Mouse (Mus musculus): ENCODE measurements around the gene Sympk. TPM values are rescaled to one million over a fixed set of nuclear protein-coding genes. Genes with fewer than 3 reads are reported as not detected.

Gene Sympk
- polyA plus RNA-seq, 1 experiment = 90.3 TPM

DNA sequence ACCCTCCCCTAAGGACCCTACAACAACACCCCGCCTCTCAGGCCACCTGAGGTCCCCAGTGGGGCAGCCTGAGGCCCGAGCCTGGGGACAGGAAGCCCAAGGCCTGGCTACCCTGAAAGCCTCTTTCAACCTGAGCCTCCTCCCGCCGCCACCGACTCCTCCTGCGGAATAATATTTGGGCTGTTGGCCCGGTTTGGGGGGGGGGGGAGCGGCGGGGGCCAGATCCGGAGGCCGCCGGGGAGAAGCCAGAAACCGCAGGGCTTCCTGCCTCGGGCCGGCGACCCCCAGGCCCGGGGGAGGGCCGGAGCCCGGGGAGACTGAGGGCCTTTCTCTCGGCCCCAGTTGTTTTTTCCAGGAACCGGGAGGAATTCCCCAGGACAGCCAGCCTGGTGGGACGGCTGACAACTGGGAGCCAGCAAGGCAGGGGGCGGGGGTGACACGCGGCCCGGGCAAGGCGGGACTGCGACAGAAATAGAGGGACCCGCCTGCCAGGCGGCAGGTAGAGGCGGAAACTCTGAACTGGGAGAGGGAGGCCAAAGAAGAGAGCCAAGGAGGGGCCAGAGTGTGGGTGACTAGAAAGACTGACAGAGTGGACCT is 12.1 kb upstream of the Sympk start:
- H3K36me3 ChIP-seq (ENCODE audit: control insufficient read depth, insufficient read depth) = no peaks in the 10 kb centered on the region
- H3K79me2 ChIP-seq (ENCODE audit: control insufficient read depth, insufficient read depth) = no peaks in the 10 kb centered on the region
- H3K4me2 ChIP-seq (ENCODE audit: low read depth) = peak overlapping the region; percentile 34
- H3K27me3 ChIP-seq (ENCODE audit: control insufficient read depth, insufficient read depth, insufficient read length) = no peaks in the 10 kb centered on the region
- H3K4me3 ChIP-seq = no peak overlapping the region
- TF ChIP-seq REST (IDR thresholded peaks at IDR 0.05; ENCODE audit: insufficient read depth, insufficient read length) = no peak
- no peak for TF ChIP-seq E2F4 (IDR thresholded peaks at IDR 0.05; ENCODE audit: insufficient read depth)
- no peak for TF ChIP-seq MAX (IDR thresholded peaks at IDR 0.05; ENCODE audit: low read depth)
- no peak for TF ChIP-seq CEBPB (IDR thresholded peaks at IDR 0.05; ENCODE audit: insufficient read depth, poor library complexity, severe bottlenecking)
- no peak for TF ChIP-seq SRF (IDR thresholded peaks at IDR 0.05; ENCODE audit: control insufficient read depth, insufficient read length, low read depth)
- TF ChIP-seq MYOD1 (IDR thresholded peaks at IDR 0.05; ENCODE audit: control insufficient read depth in 1 of 3, insufficient read length in 2 of 3, low read depth in 2 of 3) = no peak
- no peak for TF ChIP-seq POLR2AphosphoS2 (IDR thresholded peaks at IDR 0.05; ENCODE audit: insufficient read length, low read depth)
- TF ChIP-seq TCF3 (IDR thresholded peaks at IDR 0.05; ENCODE audit: insufficient read length, low read depth) = no peak
- TF ChIP-seq USF1 (IDR thresholded peaks at IDR 0.05; ENCODE audit: low read depth) = no peak
- no peak overlapping the region for H3ac ChIP-seq (ENCODE audit: control insufficient read depth, insufficient read length)

- Histone ChIP-seq H3K79me2 (ENCODE audit: control insufficient read depth, insufficient read depth) (no peaks in the 10 kb centered on the region), H3K4me3 (no peak overlapping the region), H3ac (ENCODE audit: control insufficient read depth, insufficient read length) (no peak overlapping the region), H3K4me2 (ENCODE audit: low read depth) (no peak overlapping the region), H3K27me3 (ENCODE audit: control insufficient read depth, insufficient read depth, insufficient read length) (no peaks in the 10 kb centered on the region), H3K36me3 (ENCODE audit: control insufficient read depth, insufficient read depth) (no peaks in the 10 kb centered on the region)
- no peak for TF ChIP-seq MYOD1 (IDR thresholded peaks at IDR 0.05; ENCODE audit: control insufficient read depth in 1 of 3, insufficient read length in 2 of 3, low read depth in 2 of 3)
- no peak for TF ChIP-seq TCF3 (IDR thresholded peaks at IDR 0.05; ENCODE audit: insufficient read length, low read depth)
- no peak for TF ChIP-seq CEBPB (IDR thresholded peaks at IDR 0.05; ENCODE audit: insufficient read depth, poor library complexity, severe bottlenecking)
- TF ChIP-seq E2F4 (IDR thresholded peaks at IDR 0.05; ENCODE audit: insufficient read depth) = no peak
These were observed 11.3 kb upstream of the Sympk start for GRCm38 (mm10) chr7:19012882-19013281.

GRCm38 (mm10) chr7:19014452-19014851 is 9.7 kb upstream of the Sympk start:
- TF ChIP-seq CEBPB (IDR thresholded peaks at IDR 0.05; ENCODE audit: insufficient read depth, poor library complexity, severe bottlenecking) (no peak), E2F4 (IDR thresholded peaks at IDR 0.05; ENCODE audit: insufficient read depth) (no peak), POLR2A (IDR thresholded peaks at IDR 0.05; ENCODE audit: insufficient read length, low read depth) (no peak), USF1 (IDR thresholded peaks at IDR 0.05; ENCODE audit: low read depth) (no peak), MYOD1 (IDR thresholded peaks at IDR 0.05; ENCODE audit: control insufficient read depth in 1 of 3, insufficient read length in 2 of 3, low read depth in 2 of 3) (no peak), REST (IDR thresholded peaks at IDR 0.05; ENCODE audit: insufficient read depth, insufficient read length) (no peak), TCF3 (IDR thresholded peaks at IDR 0.05; ENCODE audit: insufficient read length, low read depth) (no peak), SRF (IDR thresholded peaks at IDR 0.05; ENCODE audit: control insufficient read depth, insufficient read length, low read depth) (no peak), TCF12 (IDR thresholded peaks at IDR 0.05; ENCODE audit: insufficient read depth, poor library complexity, severe bottlenecking) (no peak)
- no peaks in the 10 kb centered on the region for H3K36me3 ChIP-seq (ENCODE audit: control insufficient read depth, insufficient read depth)
- H3K4me2 ChIP-seq (ENCODE audit: low read depth) = no peak overlapping the region
- H3K4me3 ChIP-seq = no peak overlapping the region
- no peaks in the 10 kb centered on the region for H3K27me3 ChIP-seq (ENCODE audit: control insufficient read depth, insufficient read depth, insufficient read length)
- no peak overlapping the region for H3ac ChIP-seq (ENCODE audit: control insufficient read depth, insufficient read length)
- H3K79me2 ChIP-seq (ENCODE audit: control insufficient read depth, insufficient read depth) = no peaks in the 10 kb centered on the region

GRCm38 (mm10) chr7:19016042-19016441 is 8.1 kb upstream of the Sympk start:
- no peak overlapping the region for H3K4me2 ChIP-seq (ENCODE audit: low read depth)
- no peak overlapping the region for H3K4me3 ChIP-seq
- no peaks in the 10 kb centered on the region for H3K27me3 ChIP-seq (ENCODE audit: control insufficient read depth, insufficient read depth, insufficient read length)
- no peaks in the 10 kb centered on the region for H3K79me2 ChIP-seq (ENCODE audit: control insufficient read depth, insufficient read depth)
- H3K36me3 ChIP-seq (ENCODE audit: control insufficient read depth, insufficient read depth) = no peaks in the 10 kb centered on the region
- H3ac ChIP-seq (ENCODE audit: control insufficient read depth, insufficient read length) = no peak overlapping the region
- no peak for TF ChIP-seq E2F4 (IDR thresholded peaks at IDR 0.05; ENCODE audit: insufficient read depth)
- no peak for TF ChIP-seq CEBPB (IDR thresholded peaks at IDR 0.05; ENCODE audit: insufficient read depth, poor library complexity, severe bottlenecking)
- no peak for TF ChIP-seq REST (IDR thresholded peaks at IDR 0.05; ENCODE audit: insufficient read depth, insufficient read length)
- no peak for TF ChIP-seq POLR2A (IDR thresholded peaks at IDR 0.05; ENCODE audit: insufficient read length, low read depth)
- TF ChIP-seq POLR2AphosphoS2 (IDR thresholded peaks at IDR 0.05; ENCODE audit: insufficient read length, low read depth) = no peak
- TF ChIP-seq TCF3 (IDR thresholded peaks at IDR 0.05; ENCODE audit: insufficient read length, low read depth) = no peak
- no peak for TF ChIP-seq MYOD1 (IDR thresholded peaks at IDR 0.05; ENCODE audit: control insufficient read depth in 1 of 3, insufficient read length in 2 of 3, low read depth in 2 of 3)
- TF ChIP-seq MYOG (IDR thresholded peaks at IDR 0.05; ENCODE audit: control insufficient read depth in 1 of 3, insufficient read depth in 1 of 3, insufficient read length in 2 of 3, low read depth in 2 of 3) = no peak
- TF ChIP-seq MAX (IDR thresholded peaks at IDR 0.05; ENCODE audit: low read depth) = no peak
- TF ChIP-seq USF1 (IDR thresholded peaks at IDR 0.05; ENCODE audit: low read depth) = no peak
- no peak for TF ChIP-seq SRF (IDR thresholded peaks at IDR 0.05; ENCODE audit: control insufficient read depth, insufficient read length, low read depth)
- TF ChIP-seq TCF12 (IDR thresholded peaks at IDR 0.05; ENCODE audit: insufficient read depth, poor library complexity, severe bottlenecking) = no peak

DNA sequence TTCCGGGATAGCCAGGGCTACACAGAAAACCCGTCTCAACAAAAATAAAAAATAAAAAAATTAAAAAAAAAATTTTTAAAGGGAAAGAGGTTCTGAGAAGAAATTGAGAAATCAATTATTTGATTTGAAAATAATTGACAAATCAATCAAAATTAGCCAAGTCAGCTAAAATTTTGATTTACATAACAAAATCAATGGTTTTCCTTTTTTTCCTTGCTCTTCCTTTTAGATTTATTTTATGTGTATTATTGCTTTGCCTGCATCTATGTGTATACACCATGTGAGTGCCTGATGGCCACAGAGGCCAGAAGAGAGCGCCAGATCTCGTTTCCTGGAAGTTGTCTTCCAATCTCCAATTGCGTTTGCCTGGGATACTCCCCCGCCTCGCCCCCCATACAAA is 6.3 kb upstream of the Sympk start:
- H3K27me3 ChIP-seq (ENCODE audit: control insufficient read depth, insufficient read depth, insufficient read length) = peaks cover 3% of the 10 kb centered on the region
- TF ChIP-seq E2F4 (IDR thresholded peaks at IDR 0.05; ENCODE audit: insufficient read depth) = no peak
- TF ChIP-seq POLR2AphosphoS2 (IDR thresholded peaks at IDR 0.05; ENCODE audit: insufficient read length, low read depth) = no peak
- TF ChIP-seq TCF12 (IDR thresholded peaks at IDR 0.05; ENCODE audit: insufficient read depth, poor library complexity, severe bottlenecking) = no peak
- TF ChIP-seq USF1 (IDR thresholded peaks at IDR 0.05; ENCODE audit: low read depth) = no peak
- no peak for TF ChIP-seq MAX (IDR thresholded peaks at IDR 0.05; ENCODE audit: low read depth)
- no peak for TF ChIP-seq SRF (IDR thresholded peaks at IDR 0.05; ENCODE audit: control insufficient read depth, insufficient read length, low read depth)
- TF ChIP-seq MYOD1 (IDR thresholded peaks at IDR 0.05; ENCODE audit: control insufficient read depth in 1 of 3, insufficient read length in 2 of 3, low read depth in 2 of 3) = no peak
- no peak for TF ChIP-seq TCF3 (IDR thresholded peaks at IDR 0.05; ENCODE audit: insufficient read length, low read depth)
- no peak for TF ChIP-seq REST (IDR thresholded peaks at IDR 0.05; ENCODE audit: insufficient read depth, insufficient read length)
- TF ChIP-seq CEBPB (IDR thresholded peaks at IDR 0.05; ENCODE audit: insufficient read depth, poor library complexity, severe bottlenecking) = no peak
- no peak for TF ChIP-seq POLR2A (IDR thresholded peaks at IDR 0.05; ENCODE audit: insufficient read length, low read depth)
- H3ac ChIP-seq (ENCODE audit: control insufficient read depth, insufficient read length) = no peak overlapping the region
- H3K36me3 ChIP-seq (ENCODE audit: control insufficient read depth, insufficient read depth) = no peaks in the 10 kb centered on the region
- H3K79me2 ChIP-seq (ENCODE audit: control insufficient read depth, insufficient read depth) = no peaks in the 10 kb centered on the region
- no peak overlapping the region for H3K4me3 ChIP-seq
- no peak overlapping the region for H3K4me2 ChIP-seq (ENCODE audit: low read depth)
